ENCODE assay signal across 16 mouse cellular contexts in the genomic region with DNA sequence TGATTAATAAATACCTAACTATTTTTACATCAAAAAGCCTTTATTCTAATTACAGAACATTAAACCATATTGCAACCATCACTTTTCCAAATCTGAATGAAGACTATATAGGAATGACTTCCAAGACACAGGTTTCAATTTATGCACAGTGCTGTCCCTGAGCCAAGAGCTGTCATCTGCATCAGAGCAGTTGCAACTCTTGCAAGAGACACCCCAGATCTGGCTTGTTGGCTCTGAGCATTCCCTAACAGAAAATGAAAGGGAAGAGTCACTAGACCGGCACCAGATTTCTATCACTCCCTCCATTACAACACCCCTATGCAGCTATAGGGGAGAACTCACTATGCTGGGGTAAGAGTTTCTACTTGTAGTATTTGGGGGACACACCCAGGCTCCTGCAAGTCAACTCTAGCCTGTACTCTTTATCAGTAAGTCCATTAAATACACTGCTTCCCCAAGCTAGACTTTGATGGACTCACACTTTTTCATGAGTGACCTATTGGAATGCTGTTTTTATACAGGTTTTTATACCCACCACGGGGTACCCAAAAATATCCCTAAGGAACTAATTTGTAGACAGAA. TPM values are rescaled to one million over a fixed set of nuclear protein-coding genes. Genes with fewer than 3 reads are reported as not detected.
DNase-seq lines count a peak whose midpoint lies in the region; ATAC-seq and TF ChIP-seq lines count a peak whose summit lies in the region.
"Had no signal": no experiment of that assay in that cellular context is flagged by ENCODE, and none has a peak within 500 bp of the region (broad histone marks: within the 10 kb centered on the region; RNA-seq: fewer than 3 reads in every experiment).

No protein-coding gene starts in this region.

- no peak overlapping the region for H3K4me3 ChIP-seq in forebrain, embryonic 14.5 days (ENCODE audit: low read depth, low read length)
- no peak overlapping the region for H3K4me3 ChIP-seq in forebrain, embryonic 11.5 days (ENCODE audit: low read depth, low read length)
- no peak overlapping the region for H3K4me3 ChIP-seq in liver, embryonic 12.5 days
- H3K4me3 ChIP-seq in liver, postnatal 0 days (ENCODE audit: low read depth, low read length), result no peak overlapping the region
- H3K4me3 ChIP-seq: erythroblast, embryonic 14.5 days; limb, embryonic 12.5 days; midbrain, embryonic 10.5 days had no signal

- H3K36me3 ChIP-seq in forebrain, embryonic 14.5 days (ENCODE audit: control insufficient read depth, insufficient read depth, low read length), result no peaks in the 10 kb centered on the region
- no peaks in the 10 kb centered on the region for H3K36me3 ChIP-seq in forebrain, embryonic 11.5 days (ENCODE audit: control insufficient read depth, insufficient read depth, low read length)
- H3K36me3 ChIP-seq in liver, embryonic 12.5 days, result no peaks in the 10 kb centered on the region
- 0 out of 2 replicates have a peak, but pooled peaks cover 2% of the 10 kb centered on the region for H3K36me3 ChIP-seq in liver, postnatal 0 days (replicated peaks; ENCODE audit: insufficient read depth, low read length)
- H3K36me3 ChIP-seq: limb, embryonic 12.5 days; midbrain, embryonic 10.5 days had no signal

- H3K27me3 ChIP-seq in forebrain, embryonic 14.5 days (replicated peaks; ENCODE audit: control insufficient read depth, insufficient read depth, low read length), result no peaks in the 10 kb centered on the region
- no peaks in the 10 kb centered on the region for H3K27me3 ChIP-seq in forebrain, embryonic 11.5 days (ENCODE audit: control insufficient read depth, insufficient read depth, low read length)
- no peaks in the 10 kb centered on the region for H3K27me3 ChIP-seq in liver, embryonic 12.5 days (replicated peaks)
- H3K27me3 ChIP-seq in liver, postnatal 0 days (ENCODE audit: insufficient read depth, low read length), result no peaks in the 10 kb centered on the region
- H3K27me3 ChIP-seq: limb, embryonic 12.5 days had no signal

- no peak overlapping the region for H3K9ac ChIP-seq in forebrain, embryonic 14.5 days (ENCODE audit: low read length)
- H3K9ac ChIP-seq in forebrain, embryonic 11.5 days (ENCODE audit: low read length), result no peak overlapping the region
- H3K9ac ChIP-seq in liver, embryonic 12.5 days, result no peak overlapping the region
- H3K9ac ChIP-seq in liver, postnatal 0 days (replicated peaks), result no peak overlapping the region
- H3K9ac ChIP-seq: limb, embryonic 12.5 days had no signal

- no peaks in the 10 kb centered on the region for H3K9me3 ChIP-seq in forebrain, embryonic 14.5 days (replicated peaks; ENCODE audit: control insufficient read depth, low read length)
- H3K9me3 ChIP-seq in forebrain, embryonic 11.5 days (ENCODE audit: control insufficient read depth, low read length), result no peaks in the 10 kb centered on the region
- H3K9me3 ChIP-seq in liver, embryonic 12.5 days (replicated peaks), result no peaks in the 10 kb centered on the region
- no peaks in the 10 kb centered on the region for H3K9me3 ChIP-seq in liver, postnatal 0 days (ENCODE audit: low read length)
- H3K9me3 ChIP-seq: limb, embryonic 12.5 days; midbrain, embryonic 10.5 days had no signal

- H3K27ac ChIP-seq in forebrain, embryonic 14.5 days (ENCODE audit: low read depth, low read length), result peak overlapping the region; percentile 50; the same call in 1 of the 2 replicates
- H3K27ac ChIP-seq in forebrain, embryonic 11.5 days (ENCODE audit: low read depth, low read length), result no peak overlapping the region
- no peak overlapping the region for H3K27ac ChIP-seq in liver, embryonic 12.5 days
- no peak overlapping the region for H3K27ac ChIP-seq in liver, postnatal 0 days (ENCODE audit: low read depth)
- H3K27ac ChIP-seq: limb, embryonic 12.5 days; midbrain, embryonic 10.5 days had no signal

- no peak overlapping the region for H3K4me2 ChIP-seq in forebrain, embryonic 14.5 days (ENCODE audit: low read length)
- H3K4me2 ChIP-seq in forebrain, embryonic 11.5 days (ENCODE audit: low read depth, low read length, severe bottlenecking), result no peak overlapping the region
- no peak overlapping the region for H3K4me2 ChIP-seq in liver, embryonic 12.5 days
- no peak overlapping the region for H3K4me2 ChIP-seq in liver, postnatal 0 days (ENCODE audit: low read depth, low read length)
- H3K4me2 ChIP-seq: limb, embryonic 12.5 days had no signal

- peak; percentile 88; the same call in 1 of the 2 replicates for ATAC-seq in forebrain, embryonic 14.5 days
- no peak for ATAC-seq in forebrain, embryonic 11.5 days (replicated peaks; ENCODE audit: low FRiP score)
- ATAC-seq in liver, embryonic 12.5 days, result 0 out of 2 replicates have a peak, but pooled peaks have one; percentile 51
- no peak for ATAC-seq in liver, postnatal 0 days
- 0 out of 2 replicates have a peak, but pooled peaks have one; percentile 39 for ATAC-seq in erythroblast, adult 5-6 weeks (replicated peaks; ENCODE audit: low FRiP score, poor library complexity, severe bottlenecking)

- peak; percentile 77 for DNase-seq in forebrain, embryonic 14.5 days (ENCODE audit: low spot score)
- no peak for DNase-seq in forebrain, embryonic 11.5 days (ENCODE audit: low spot score)
- DNase-seq in liver, postnatal 0 days, result no peak
- DNase-seq in natural killer cell, adult 2 months (ENCODE audit: low spot score in 2 of 2), result no peak
- no peak for DNase-seq in ovary, postnatal 14 days (ENCODE audit: low spot score)
- DNase-seq: gastrocnemius, postnatal 36 days; kidney, adult 18-20 months; kidney, postnatal 25 days; lung, postnatal 36 days; right cerebral cortex, postnatal 4 days; thymus, adult 2 months had no signal

- WGBS in forebrain, embryonic 14.5 days, result 80% methylated on average over 2 of the region's 2 CpGs
- 92% methylated on average over 2 of the region's 2 CpGs for WGBS in forebrain, embryonic 11.5 days
- WGBS in liver, embryonic 12.5 days (ENCODE audit: insufficient replicate concordance), result 74% methylated on average over 2 of the region's 2 CpGs
- 78% methylated on average over 2 of the region's 2 CpGs for WGBS in liver, postnatal 0 days (ENCODE audit: insufficient replicate concordance)

- TF ChIP-seq EP300 in liver, postnatal 0 days (IDR thresholded peaks at IDR 0.05; ENCODE audit: low read depth), result no peak

- peaks cover 4% of the 10 kb centered on the region for H3K4me1 ChIP-seq in forebrain, embryonic 14.5 days (ENCODE audit: control insufficient read depth, insufficient read depth, low read length)
- H3K4me1 ChIP-seq in forebrain, embryonic 11.5 days (replicated peaks; ENCODE audit: control insufficient read depth, insufficient read depth, low read length), result no peaks in the 10 kb centered on the region
- H3K4me1 ChIP-seq in liver, embryonic 12.5 days, result peaks cover 12% of the 10 kb centered on the region
- H3K4me1 ChIP-seq in liver, postnatal 0 days (ENCODE audit: insufficient read depth), result no peaks in the 10 kb centered on the region
- H3K4me1 ChIP-seq: limb, embryonic 12.5 days; midbrain, embryonic 10.5 days had no signal

- no peak for TF ChIP-seq CTCF in liver, postnatal 0 days (IDR thresholded peaks at IDR 0.05; ENCODE audit: low read depth)

RNA-seq across cellular contexts. Expression of a gene that starts 37.9 kb away (rescaled TPM):
- polyA plus RNA-seq in forebrain, embryonic 14.5 days (2014; fragmentation: Nextera tagmentation; extraction: Ambion mirVana), result 46.1 and 53.7 TPM in 2 replicates
- 55.0 and 57.8 TPM in 2 replicates for polyA plus RNA-seq in forebrain, embryonic 11.5 days (2014; fragmentation: Nextera tagmentation; extraction: Ambion mirVana)
- polyA plus RNA-seq in liver, embryonic 12.5 days (2016; fragmentation: Nextera tagmentation; extraction: Ambion mirVana), result 35.6 and 38.2 TPM in 2 replicates
- 29.8 and 33.2 TPM in 2 replicates for polyA plus RNA-seq in liver, postnatal 0 days (2015; fragmentation: Nextera tagmentation; extraction: Ambion mirVana)
- total RNA-seq in erythroblast, adult 5-6 weeks (2015; ENCODE audit: low replicate concordance), result 261 and 395 TPM in 2 replicates
- 226 and 278 TPM in 2 replicates for total RNA-seq in erythroblast, adult 5-6 weeks (2017; ENCODE audit: low replicate concordance)

Comparison
In these comparisons a context has a peak if more than half of its experiments do, and no peak if none do; other contexts are left out.
1. ATAC-seq: peak in forebrain, embryonic 14.5 days (single experiment), liver, embryonic 12.5 days (single experiment) and erythroblast, adult 5-6 weeks (single experiment); none in forebrain, embryonic 11.5 days (single experiment) and liver, postnatal 0 days (single experiment).